Mouse (Mus musculus) erythroblast, adult 5-6 weeks (primary cell): ENCODE measurements around the gene Trim25. TPM values are rescaled to one million over a fixed set of nuclear protein-coding genes. Genes with fewer than 3 reads are reported as not detected.
A peak's percentile ranks its signal among the peaks of the same experiment; 100 is the strongest.
"Not testable (repeated sequence)": the region's sequence is repeated elsewhere in the genome, so short reads cannot be mapped to it uniquely, and the experiment has no call there.

Source experiments
- ATAC-seq: replicated peaks from 2 replicates; pipeline ENCODE4 v1.8.0; 2016; ENCODE audit warnings: moderate number of reproducible peaks, mild to moderate bottlenecking, moderate TSS enrichment, inconsistent platforms; ENCODE audit not compliant: poor library complexity, low FRiP score, severe bottlenecking
- total RNA-seq, 2 experiments: library from RNA; stranded (forward) in 1 of 2; stranded (reverse) in 1 of 2; fragments of 150-400 nt in 1 of 2; fragments of 200-764, 138-1000 nt in 1 of 2; gene quantifications; 2 replicates each; pipeline versions ENCODE4 v1.2.3 to v1.2.4; 2015 to 2017; ENCODE audit warnings: low replicate concordance in 2 of 2

Gene Trim25
- total RNA-seq, 2 experiments from 2014 or later, result 16.4 to 19.8 TPM

- ATAC-seq, result no peak
Measured at GRCm38 (mm10) chr11:88993186-88993585, 6.0 kb upstream of the Trim25 start.

- ATAC-seq, result peak; percentile 82
Measured at GRCm38 (mm10) chr11:88993625-88994024, 5.6 kb upstream of the Trim25 start.

- no peak for ATAC-seq
Measured at GRCm38 (mm10) chr11:88994492-88994891, 4.7 kb upstream of the Trim25 start.

GRCm38 (mm10) chr11:88995616-88996015 lies 3.6 kb upstream of the Trim25 start:
- no peak for ATAC-seq

GRCm38 (mm10) chr11:88996427-88996826 lies 2.7 kb upstream of the Trim25 start:
- ATAC-seq, result no peak

GRCm38 (mm10) chr11:88997343-88997742 lies 1.8 kb upstream of the Trim25 start:
- not testable (repeated sequence) for ATAC-seq

- ATAC-seq, result no peak
Measured at GRCm38 (mm10) chr11:88998406-88998805, 770 bp upstream of the Trim25 start.

GRCm38 (mm10) chr11:88999723-89000526 lies 749 bp downstream of the Trim25 start:
- ATAC-seq, result peak; percentile 32

- ATAC-seq, result no peak
Measured at GRCm38 (mm10) chr11:89000527-89000819, 1.3 kb downstream of the Trim25 start.

- ATAC-seq, result no peak
Measured at GRCm38 (mm10) chr11:89001569-89001968, 2.4 kb downstream of the Trim25 start.

GRCm38 (mm10) chr11:89002068-89002467 lies 2.9 kb downstream of the Trim25 start:
- ATAC-seq, result no peak

GRCm38 (mm10) chr11:89002621-89003020 lies 3.4 kb downstream of the Trim25 start:
- ATAC-seq, result no peak

GRCm38 (mm10) chr11:89003078-89003477 lies 3.9 kb downstream of the Trim25 start:
- no peak for ATAC-seq

- no peak for ATAC-seq
Measured at GRCm38 (mm10) chr11:89003726-89004125, 4.5 kb downstream of the Trim25 start.

- ATAC-seq, result no peak
Measured at GRCm38 (mm10) chr11:89005473-89005872, 6.3 kb downstream of the Trim25 start.

GRCm38 (mm10) chr11:89006404-89006803 lies 7.2 kb downstream of the Trim25 start:
- ATAC-seq, result no peak

GRCm38 (mm10) chr11:89007582-89007981 lies 8.4 kb downstream of the Trim25 start:
- no peak for ATAC-seq

GRCm38 (mm10) chr11:89009066-89009465 lies 9.9 kb downstream of the Trim25 start:
- no peak for ATAC-seq

GRCm38 (mm10) chr11:89009496-89009895 lies 10.3 kb downstream of the Trim25 start:
- no peak for ATAC-seq

- no peak for ATAC-seq
Measured at GRCm38 (mm10) chr11:89012241-89012640, 13.1 kb downstream of the Trim25 start.

- peak; percentile 91 for ATAC-seq
Measured at GRCm38 (mm10) chr11:89017514-89018182, 18.5 kb downstream of the Trim25 start.
